Mouse (Mus musculus) layer of hippocampus, postnatal 14 days (tissue): ENCODE measurements at regions not wholly inside any gene's neighbourhood (a gene's known extent, or its start where the extent isn't known, plus 50 kb on each side); places are given as distances from the start of the nearest gene placed in this dataset.

Experiments used
- DNase-seq, 2 experiments: peaks; one replicate each; pipeline ENCODE4 v3.0.0; 2021 to 2022; ENCODE audit warnings: low spot score in 2 of 2, mixed read lengths in 1 of 2

- no peak for DNase-seq
Observed at GRCm38 (mm10) chr1:61407201-61407600, 231.4 kb upstream of the Pard3b start.

DNA sequence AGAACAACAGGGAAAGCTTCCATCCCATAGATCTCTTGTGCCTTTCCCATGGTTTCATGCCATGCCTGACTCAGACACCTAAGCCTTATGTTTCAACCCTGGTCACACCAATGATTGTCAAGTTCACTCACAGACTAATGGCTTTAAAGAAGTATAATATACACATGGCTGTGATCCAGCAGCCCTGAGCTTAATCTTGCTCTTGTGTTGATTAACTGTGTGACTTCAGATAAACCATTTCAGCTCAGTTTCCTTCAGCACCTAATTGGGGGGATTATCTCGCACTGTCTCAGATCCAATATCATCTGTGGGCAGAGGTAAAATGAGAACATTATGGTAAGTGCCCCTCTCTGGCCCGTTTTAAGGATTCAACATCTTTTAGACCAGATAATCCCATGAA, 223.9 kb upstream of the Pard3b start:
- DNase-seq = no peak

GRCm38 (mm10) chr1:61415426-61416195, 223.0 kb upstream of the Pard3b start:
- DNase-seq = peak in 1 of 2 experiments; percentile 19

DNA sequence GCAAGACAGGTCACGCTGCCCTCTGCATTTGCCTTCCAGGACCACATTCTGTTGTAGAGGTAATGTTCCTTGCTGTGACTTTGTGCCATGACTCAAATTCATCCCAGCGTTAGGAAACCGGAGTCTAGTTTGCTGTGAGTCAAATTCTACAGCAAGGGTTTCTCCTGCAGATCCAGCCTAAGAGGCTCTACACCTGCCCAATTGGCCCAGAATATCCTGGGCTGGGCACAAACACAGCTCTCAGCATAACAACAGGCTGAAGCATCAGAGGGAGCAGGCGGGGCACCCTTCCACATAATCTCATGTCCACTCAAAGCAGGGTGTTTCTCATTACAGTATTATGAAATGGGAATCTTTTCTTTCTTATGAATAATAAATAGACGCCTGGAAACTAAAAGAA, 220.2 kb upstream of the Pard3b start:
- DNase-seq = peak in 1 of 2 experiments; percentile 16

- no peak for DNase-seq
Observed at GRCm38 (mm10) chr1:61419839-61420238, 218.8 kb upstream of the Pard3b start.

- DNase-seq = no peak
Observed at GRCm38 (mm10) chr1:61423253-61423652, 215.4 kb upstream of the Pard3b start.

- DNase-seq = no peak
Observed at GRCm38 (mm10) chr1:61428706-61429501, 209.7 kb upstream of the Pard3b start.

DNA sequence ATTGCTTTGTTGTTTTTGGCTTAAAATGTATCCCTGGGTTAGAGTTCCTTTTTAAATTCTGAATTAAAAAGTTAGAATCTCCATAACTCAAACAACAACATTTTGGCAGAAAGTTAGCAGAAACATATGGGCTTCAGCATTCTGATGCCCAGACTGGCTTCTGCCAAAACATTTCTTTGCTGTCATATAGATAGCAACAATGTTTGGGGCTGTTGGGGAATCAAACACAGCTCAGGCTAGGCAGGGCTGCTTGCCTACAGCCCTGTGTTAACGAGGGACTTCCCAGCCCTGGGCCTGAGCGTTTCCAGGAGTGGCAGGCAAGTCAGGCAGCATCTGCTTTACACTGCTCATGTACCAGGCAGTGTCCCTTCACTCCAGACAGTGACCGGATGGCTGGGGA, 201.0 kb upstream of the Pard3b start:
- DNase-seq = no peak

DNA sequence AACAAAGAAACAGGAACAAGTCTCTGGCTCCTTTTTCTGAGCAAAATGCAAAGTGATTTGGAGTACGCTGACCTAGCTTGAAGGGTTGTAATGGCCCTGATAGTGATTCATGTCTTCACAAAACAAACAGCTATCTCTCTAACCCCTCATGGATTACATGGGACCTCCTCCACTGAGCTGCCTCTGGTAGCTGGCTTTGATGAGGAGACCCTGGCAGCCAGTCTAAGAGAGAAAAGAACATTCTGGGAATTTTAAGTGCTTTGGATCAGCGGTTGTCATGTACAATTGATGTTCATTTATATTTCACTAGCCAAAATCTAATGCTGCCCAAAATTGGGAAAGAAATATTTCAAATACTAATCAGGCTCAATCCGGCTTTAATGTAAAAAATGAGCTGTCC, 177.2 kb upstream of the Pard3b start:
- peak in 1 of 2 experiments; percentile 1 for DNase-seq

DNA sequence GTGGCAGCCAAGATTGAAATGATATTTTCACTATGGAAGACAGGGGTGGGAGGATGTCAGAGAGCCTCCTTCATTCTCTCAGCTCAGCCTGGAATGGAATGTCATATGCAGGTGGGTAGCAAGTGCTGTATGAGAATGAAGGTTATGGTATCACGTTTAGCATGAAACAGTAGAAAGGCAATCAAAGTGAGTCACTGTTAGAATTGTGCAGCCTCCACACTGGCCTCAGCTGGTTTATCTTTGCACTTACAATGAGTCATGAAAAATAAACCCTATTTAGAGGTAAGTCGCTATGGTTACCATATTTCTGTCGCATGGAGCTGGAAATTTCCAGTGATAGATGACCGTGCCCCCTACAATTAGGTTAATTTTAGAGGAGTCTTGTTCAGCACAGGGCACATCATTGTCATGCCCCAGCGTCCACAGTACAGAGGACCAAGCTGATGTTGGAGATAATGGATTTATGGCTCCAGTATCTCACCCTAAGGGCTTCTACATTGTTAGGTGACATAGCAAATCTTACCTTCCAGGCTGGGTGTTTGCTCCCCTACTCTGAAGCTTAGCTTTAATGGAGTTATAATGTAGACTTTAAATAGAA, 167.9 kb upstream of the Pard3b start:
- DNase-seq = peak in 1 of 2 experiments; percentile 3

DNA sequence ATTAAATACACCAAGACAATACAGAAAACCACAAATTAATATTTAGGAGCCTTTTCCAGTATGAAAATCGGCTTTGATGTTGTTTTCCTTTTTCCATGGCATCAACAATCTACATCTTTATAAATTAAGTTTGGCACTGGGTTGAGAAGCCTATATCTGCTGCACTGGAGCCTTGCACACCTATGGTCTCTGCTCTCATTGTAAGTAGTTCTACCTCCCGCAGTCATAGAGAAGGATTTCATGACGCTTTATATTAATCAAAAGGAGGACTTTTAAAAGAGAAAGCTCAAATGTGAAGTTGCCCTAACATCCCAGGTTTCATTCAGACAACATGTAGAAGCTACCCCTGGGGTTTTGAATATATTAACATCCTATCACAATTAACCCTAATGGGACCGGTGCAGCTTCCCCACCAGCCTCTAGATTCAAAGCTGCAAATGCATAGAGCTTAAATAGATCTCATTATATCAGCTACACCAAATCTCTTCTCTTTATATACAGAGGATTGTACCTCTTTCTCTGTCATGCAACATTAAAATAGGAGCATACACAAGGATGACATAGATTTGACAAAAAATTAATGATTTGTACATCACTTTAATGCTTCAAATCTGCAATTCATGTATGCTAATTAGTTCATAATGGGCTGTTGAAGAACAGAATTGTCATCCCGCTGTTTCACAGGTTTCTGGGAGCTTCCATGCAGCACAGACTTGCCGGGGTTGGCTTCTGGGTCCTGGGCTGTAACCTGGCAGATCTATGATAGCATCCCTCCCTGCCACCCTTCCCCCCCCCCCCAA, 166.6 kb upstream of the Pard3b start:
- peak in 1 of 2 experiments; percentile 31 for DNase-seq

- peak; percentile 41 to 43 for DNase-seq
Observed at GRCm38 (mm10) chr1:61472579-61473242, 165.9 kb upstream of the Pard3b start.

- no peak for DNase-seq
Observed at GRCm38 (mm10) chr1:61485459-61485858, 153.2 kb upstream of the Pard3b start.

DNA sequence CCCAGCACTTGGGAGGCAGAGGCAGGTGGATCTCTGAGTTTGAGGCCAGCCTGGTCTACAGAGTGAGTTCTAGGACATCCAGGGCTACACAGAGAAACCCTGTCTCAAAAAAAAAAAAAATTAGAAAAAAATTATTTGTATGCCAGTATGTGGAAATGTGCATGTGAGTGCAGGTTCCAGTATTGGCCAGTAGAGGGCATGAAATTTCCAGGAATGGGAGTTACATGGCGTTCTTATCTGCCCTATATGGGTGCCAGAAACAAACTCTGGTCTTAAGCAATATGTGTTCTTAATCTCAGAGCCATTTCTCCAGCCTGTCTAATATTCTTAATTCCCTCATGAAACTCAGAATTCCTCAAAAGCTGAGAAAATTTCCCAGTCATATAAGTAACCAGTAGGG, 113.7 kb upstream of the Pard3b start:
- DNase-seq = no peak

DNA sequence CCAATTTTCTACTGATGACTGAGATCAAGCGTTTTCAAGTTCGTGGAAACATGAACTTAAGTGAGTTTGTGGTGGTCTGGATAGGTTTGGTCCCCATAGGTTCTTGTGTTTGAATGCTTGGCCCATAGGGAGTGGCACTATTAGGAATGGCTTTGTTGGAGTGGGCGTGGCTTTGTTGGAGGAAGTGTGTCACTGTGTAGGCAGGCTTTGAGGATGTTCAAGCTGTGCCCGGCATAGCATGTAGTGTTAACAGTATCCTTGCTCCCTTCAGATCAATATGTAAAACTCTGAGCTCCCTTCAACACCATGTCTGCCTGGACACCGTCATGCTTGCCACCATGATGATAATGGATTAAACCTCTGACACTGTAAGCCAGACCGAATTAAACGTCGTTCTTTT, 112.7 kb upstream of the Pard3b start:
- DNase-seq = no peak

GRCm38 (mm10) chr1:61528757-61529156, 109.9 kb upstream of the Pard3b start:
- no peak for DNase-seq

- DNase-seq = no peak
Observed at GRCm38 (mm10) chr1:61530166-61530565, 108.5 kb upstream of the Pard3b start.

DNA sequence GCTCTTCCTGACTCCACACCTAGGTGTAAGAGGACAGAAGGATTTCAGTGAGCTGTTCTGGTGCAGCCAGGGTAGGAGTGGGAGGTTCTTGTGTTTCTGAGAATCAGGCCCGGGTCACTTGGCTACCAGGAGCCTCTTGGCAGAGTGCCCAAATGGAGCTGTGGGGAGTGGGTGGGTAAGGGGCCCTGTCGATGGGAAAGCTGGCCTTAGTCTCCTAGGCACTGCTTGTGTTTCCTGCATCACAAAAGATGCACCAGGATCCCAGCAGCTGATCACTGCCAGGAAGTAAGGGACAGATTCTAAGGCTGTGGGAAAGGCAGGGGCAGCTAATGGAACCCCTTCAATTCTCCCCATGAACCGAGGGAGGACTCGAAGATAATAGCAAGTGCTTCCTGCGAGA, 107.1 kb upstream of the Pard3b start:
- no peak for DNase-seq

- DNase-seq = peak in 1 of 2 experiments; percentile 11
Observed at GRCm38 (mm10) chr1:61540081-61540480, 98.5 kb upstream of the Pard3b start.

DNA sequence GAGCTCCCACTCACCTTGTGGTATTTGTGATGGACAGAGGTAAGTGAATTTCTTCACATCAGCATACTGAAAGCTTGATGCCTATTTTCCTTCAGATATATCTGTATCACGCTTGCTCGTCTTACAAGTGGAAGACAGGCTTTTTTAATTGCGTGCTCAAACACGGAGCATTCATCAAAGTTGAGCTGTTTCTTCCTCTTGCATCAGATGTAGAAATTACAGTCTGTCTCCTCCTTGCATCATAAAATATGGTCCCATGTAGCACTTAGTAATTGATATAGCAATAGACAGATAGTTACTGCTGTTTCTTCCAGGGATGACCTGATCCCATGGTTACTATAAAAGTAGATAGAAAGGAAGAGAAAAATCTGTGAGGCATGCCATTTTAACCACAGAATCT, 97.5 kb upstream of the Pard3b start:
- no peak for DNase-seq
